Mouse (Mus musculus) thymus, adult 2 months (tissue): ENCODE data around the gene Cdc73. TPM values are rescaled to one million over a fixed set of nuclear protein-coding genes. Genes with fewer than 3 reads are reported as not detected.

Source experiments
- DNase-seq: peaks from one replicate; pipeline ENCODE4 v3.0.0; 2021
- H3K27ac ChIP-seq: fragments of 200-500 bp; 2 replicates; pipeline ENCODE4 v1.5.1; 2012; ENCODE audit warnings: low read length, control low read depth; ENCODE audit not compliant: control insufficient read depth, insufficient read depth
- H3K27me3 ChIP-seq: fragments of 200-500 bp; 2 replicates; pipeline ENCODE4 v1.6.1; 2012; ENCODE audit warnings: mild to moderate bottlenecking, low read length, moderate library complexity, mixed read lengths; ENCODE audit not compliant: control insufficient read depth, insufficient read depth
- H3K36me3 ChIP-seq: fragments of 200-500 bp; 2 replicates; pipeline ENCODE4 v1.6.1; 2012; ENCODE audit warnings: mild to moderate bottlenecking, low read length, moderate library complexity; ENCODE audit not compliant: control insufficient read depth, insufficient read depth
- H3K4me1 ChIP-seq: fragments of 200-500 bp; replicated peaks from 2 replicates; pipeline ENCODE4 v1.6.1; 2012; ENCODE audit warnings: low read length; ENCODE audit not compliant: control insufficient read depth, insufficient read depth
- H3K4me3 ChIP-seq: fragments of 200-500 bp; 2 replicates; pipeline ENCODE4 v1.5.1; 2012; ENCODE audit warnings: mild to moderate bottlenecking, low read length, control low read depth, moderate library complexity; ENCODE audit not compliant: control insufficient read depth, insufficient read depth
- CTCF ChIP-seq: fragments of 200-500 bp; IDR thresholded peaks from 2 replicates; pipeline ENCODE4 v1.5.1; 2012; ENCODE audit warnings: mild to moderate bottlenecking, control low read depth, low read length, moderate library complexity, borderline replicate concordance; ENCODE audit not compliant: control insufficient read depth, poor library complexity, insufficient read depth; ENCODE audit errors: extremely low read depth
- POLR2A ChIP-seq: fragments of 200-500 bp; IDR thresholded peaks from 2 replicates; pipeline ENCODE4 v1.6.1; 2012; ENCODE audit warnings: mild to moderate bottlenecking, low read length, control low read depth, moderate library complexity; ENCODE audit not compliant: control insufficient read depth, poor library complexity, insufficient read depth; ENCODE audit errors: extremely low read depth
- WGBS: fragments of 180-500 bp; shearing (Covaris S2); methylation state at CpG from one replicate; pipeline ENCODE4 v1.1.7; 2018; 5-methylcytosine and 5-hydroxymethylcytosine counted together
- polyA plus RNA-seq: library from polyadenylated mRNA; depleted of rRNA; stranded (reverse); fragments of >200 nt; gene quantifications from 2 replicates; pipeline ENCODE4 v1.2.3, GENCODE M21; 2012

Gene Cdc73
- polyA plus RNA-seq, 1 experiment, result 3.6 TPM

DNA sequence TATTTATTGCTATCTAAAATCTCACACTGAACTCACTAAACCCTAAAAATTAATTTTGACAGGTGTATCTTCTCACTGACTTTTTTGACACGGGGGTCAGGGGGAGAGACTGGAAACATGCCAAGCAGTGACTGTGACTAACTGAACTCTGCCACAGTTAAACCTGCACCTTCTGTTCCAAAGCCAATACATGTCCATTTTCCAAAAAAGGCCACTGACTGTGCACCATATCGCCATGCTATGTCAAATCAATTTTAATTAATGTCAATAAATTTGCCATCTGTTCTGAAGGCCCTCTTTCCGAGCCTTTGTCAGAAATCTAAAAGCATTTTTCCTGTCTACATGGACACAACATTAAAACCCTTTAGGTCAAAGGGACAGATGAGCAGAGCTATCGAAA lies 57.3 kb downstream of the Cdc73 start:
- 84% methylated on average over 4 of the region's 4 CpGs for WGBS
- Histone ChIP-seq H3K4me1 (0 out of 2 replicates have a peak, but pooled peaks cover 2% of the 10 kb centered on the region), H3K4me3 (no peak overlapping the region), H3K27ac (no peak overlapping the region), H3K27me3 (no peaks in the 10 kb centered on the region), H3K36me3 (peaks cover 5% of the 10 kb centered on the region; the same call in 1 of the 2 replicates)
- DNase-seq, result no peak
- TF ChIP-seq CTCF (no peak), POLR2A (no peak)

DNA sequence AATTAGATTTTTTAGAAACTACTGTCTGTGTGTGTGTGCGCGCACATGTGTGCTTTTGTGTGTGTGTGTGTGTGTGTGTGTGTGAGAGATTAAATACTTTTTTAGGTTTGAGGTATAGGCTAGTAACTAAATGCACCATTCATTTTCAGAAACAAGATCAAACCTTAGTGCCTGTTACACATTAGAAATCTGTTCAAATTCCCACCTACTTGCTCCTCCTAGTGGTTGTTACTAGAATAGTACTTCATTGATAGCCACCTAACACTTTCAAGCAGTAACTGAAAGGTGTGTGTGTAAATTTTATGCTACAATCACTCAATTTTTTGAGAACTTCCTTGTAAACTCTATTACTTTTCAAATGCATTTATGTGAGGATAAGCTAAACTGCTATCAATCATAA lies 58.5 kb downstream of the Cdc73 start:
- no peak overlapping the region for H3K4me3 ChIP-seq
- no peaks in the 10 kb centered on the region for H3K36me3 ChIP-seq
- 0 out of 2 replicates have a peak, but pooled peaks cover 2% of the 10 kb centered on the region for H3K4me1 ChIP-seq
- no peak overlapping the region for H3K27ac ChIP-seq
- H3K27me3 ChIP-seq, result no peaks in the 10 kb centered on the region
- DNase-seq, result no peak
- 100% methylated on average over 2 of the region's 2 CpGs for WGBS
- TF ChIP-seq POLR2A, result no peak
- no peak for TF ChIP-seq CTCF

GRCm38 (mm10) chr1:143640650-143641407 lies 61.9 kb downstream of the Cdc73 start, which contains the start of gene B3galt2:
Gene B3galt2 (plus strand): TSS chr1:143640664.
- WGBS, result 26% methylated on average over 15 of the region's 15 CpGs
- no peak for TF ChIP-seq CTCF
- no peak for TF ChIP-seq POLR2A
- Histone ChIP-seq H3K36me3 (no peaks in the 10 kb centered on the region), H3K27ac (peak within 1 kb of the TSS; percentile 6), H3K27me3 (no peaks in the 10 kb centered on the region), H3K4me3 (peak within 1 kb of the TSS; percentile 1; the same call in 1 of the 2 replicates), H3K4me1 (0 out of 2 replicates have a peak, but pooled peaks cover 2% of the 10 kb centered on the region)
- DNase-seq, result peak; percentile 35

DNA sequence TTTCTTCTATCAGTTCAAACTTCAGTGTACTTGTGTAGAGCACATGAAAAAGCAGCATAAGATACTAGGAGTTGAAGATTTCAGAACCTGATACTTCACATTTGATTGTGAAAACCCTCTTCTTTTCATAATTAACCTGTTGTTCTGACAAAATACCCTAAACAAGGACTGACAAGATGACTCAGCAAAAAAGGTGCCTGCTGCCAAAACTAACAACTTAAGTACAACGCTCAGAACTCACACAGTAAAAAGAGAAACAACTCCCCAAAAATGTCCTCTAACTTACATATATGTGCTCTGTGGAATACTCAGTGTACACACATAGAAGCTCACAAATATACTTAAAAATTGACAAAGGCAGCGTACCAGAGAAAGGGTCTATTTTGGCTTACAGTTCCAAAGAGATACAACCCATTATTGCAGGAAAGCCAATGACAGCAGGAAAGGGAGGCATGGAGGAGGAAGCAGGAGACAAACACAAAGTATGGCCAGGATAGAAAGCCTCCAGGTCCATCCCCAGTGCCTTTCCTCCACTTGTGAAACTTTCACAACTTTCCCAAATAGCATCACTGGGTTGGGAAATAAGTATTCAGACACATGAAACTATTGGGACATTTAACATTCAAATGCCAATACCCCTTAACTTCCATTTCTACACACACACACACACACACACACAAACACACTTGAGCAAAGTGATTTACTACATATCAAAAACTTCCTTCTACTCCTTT lies 69.7 kb downstream of the Cdc73 start:
- Histone ChIP-seq H3K27ac (no peak overlapping the region), H3K27me3 (no peaks in the 10 kb centered on the region), H3K36me3 (no peaks in the 10 kb centered on the region), H3K4me1 (no peaks in the 10 kb centered on the region), H3K4me3 (no peak overlapping the region)
- 93% methylated on average over 2 of the region's 2 CpGs for WGBS
- DNase-seq, result no peak
- TF ChIP-seq POLR2A (no peak), CTCF (no peak)

- Histone ChIP-seq H3K4me3 (no peak overlapping the region), H3K27ac (no peak overlapping the region), H3K27me3 (no peaks in the 10 kb centered on the region), H3K4me1 (no peaks in the 10 kb centered on the region), H3K36me3 (peaks cover under 1% of the 10 kb centered on the region; the same call in 1 of the 2 replicates)
- no peak for DNase-seq
- WGBS, result 79% methylated on average over 1 of the region's 1 CpGs
- TF ChIP-seq CTCF (no peak), POLR2A (no peak)
Measured at GRCm38 (mm10) chr1:143632361-143632760, 70.3 kb downstream of the Cdc73 start.

DNA sequence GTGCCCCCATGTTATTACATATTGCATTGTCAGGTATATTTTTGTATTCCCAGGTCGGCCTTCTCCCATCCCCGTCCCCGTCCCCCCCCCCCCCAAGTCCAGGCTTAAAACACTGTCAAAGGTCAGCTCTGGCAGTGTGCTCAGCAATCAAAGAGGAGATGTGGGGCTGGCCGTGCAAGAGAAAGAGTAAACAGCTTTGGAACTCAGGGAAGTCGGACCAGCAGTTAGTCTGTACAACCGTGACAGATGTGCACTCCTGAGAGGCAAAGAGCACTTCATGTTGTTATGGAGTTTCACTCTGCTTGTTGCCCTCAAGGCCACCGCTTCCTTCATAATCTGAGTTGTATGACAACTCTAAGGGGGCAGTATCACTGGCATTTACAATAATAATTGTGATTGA lies 71.4 kb downstream of the Cdc73 start:
- WGBS, result 96% methylated on average over 7 of the region's 7 CpGs
- Histone ChIP-seq H3K36me3 (peaks cover 9% of the 10 kb centered on the region; the same call in 1 of the 2 replicates), H3K27ac (no peak overlapping the region), H3K4me3 (no peak overlapping the region), H3K27me3 (no peaks in the 10 kb centered on the region), H3K4me1 (no peaks in the 10 kb centered on the region)
- TF ChIP-seq CTCF (no peak), POLR2A (no peak)
- DNase-seq, result no peak
